Mouse (Mus musculus) forelimb bud, embryonic 11.5 days (tissue): ENCODE results near the gene Mark1.
A peak's percentile ranks its signal among the peaks of the same experiment; 100 is the strongest.

ENCODE experiments used
- DNase-seq: peaks from one replicate; pipeline ENCODE4 v3.0.0-alpha.2; 2012; ENCODE audit warnings: low read depth, low spot score

Mark1 gene

GRCm38 (mm10) chr1:184889454-184889853, 109.9 kb downstream of the Mark1 start:
- DNase-seq = no peak

- DNase-seq = no peak
These were observed 113.2 kb downstream of the Mark1 start for GRCm38 (mm10) chr1:184886160-184886559.

- DNase-seq = peak; percentile 43
These were observed 116.8 kb downstream of the Mark1 start, which contains the start of gene C130074G19Rik for GRCm38 (mm10) chr1:184882281-184883268. Gene C130074G19Rik, minus strand, starts transcription at chr1:184883218.

GRCm38 (mm10) chr1:184881861-184882260, 117.5 kb downstream of the Mark1 start:
- no peak for DNase-seq

- DNase-seq = no peak
These were observed 118.2 kb downstream of the Mark1 start for GRCm38 (mm10) chr1:184881211-184881610.

- DNase-seq = no peak
These were observed 120.5 kb downstream of the Mark1 start for GRCm38 (mm10) chr1:184878860-184879259.

- DNase-seq = no peak
These were observed 122.1 kb downstream of the Mark1 start for GRCm38 (mm10) chr1:184877306-184877705.

GRCm38 (mm10) chr1:184873910-184874309, 125.5 kb downstream of the Mark1 start:
- DNase-seq = no peak

GRCm38 (mm10) chr1:184872069-184872819, 127.1 kb downstream of the Mark1 start:
- no peak for DNase-seq

- DNase-seq = peak; percentile 36
These were observed 127.9 kb downstream of the Mark1 start for GRCm38 (mm10) chr1:184871506-184871905.

- no peak for DNase-seq
These were observed 128.6 kb downstream of the Mark1 start for GRCm38 (mm10) chr1:184870646-184871385.

- no peak for DNase-seq
These were observed 129.3 kb downstream of the Mark1 start for GRCm38 (mm10) chr1:184869939-184870565.

- DNase-seq = no peak
These were observed 131.7 kb downstream of the Mark1 start for GRCm38 (mm10) chr1:184867640-184868120.

GRCm38 (mm10) chr1:184864381-184864801, 135.0 kb downstream of the Mark1 start:
- DNase-seq = no peak

GRCm38 (mm10) chr1:184862636-184863035, 136.7 kb downstream of the Mark1 start:
- DNase-seq = no peak

GRCm38 (mm10) chr1:184861551-184861950, 137.8 kb downstream of the Mark1 start:
- no peak for DNase-seq

- no peak for DNase-seq
These were observed 139.1 kb downstream of the Mark1 start for GRCm38 (mm10) chr1:184860276-184860675.

- no peak for DNase-seq
These were observed 141.1 kb downstream of the Mark1 start for GRCm38 (mm10) chr1:184858253-184858652.

GRCm38 (mm10) chr1:184857216-184857615, 142.2 kb downstream of the Mark1 start:
- DNase-seq = no peak

GRCm38 (mm10) chr1:184853922-184854321, 145.4 kb downstream of the Mark1 start:
- DNase-seq = no peak

- DNase-seq = peak; percentile 51
These were observed 146.0 kb downstream of the Mark1 start for GRCm38 (mm10) chr1:184853339-184853738.
